Mouse (Mus musculus): ENCODE measurements at regions not wholly inside any gene's neighbourhood (a gene's known extent, or its start where the extent isn't known, plus 50 kb on each side); places are given as distances from the start of the nearest gene placed in this dataset.

GRCm38 (mm10) chr15:59138393-59139107 is 249.5 kb downstream of the Gm49356 start:
- no peak for DNase-seq (ENCODE audit: extremely low spot score)

GRCm38 (mm10) chr15:59141621-59142020 is 252.5 kb downstream of the Gm49356 start:
- no peak for DNase-seq (ENCODE audit: extremely low spot score)

- DNase-seq (ENCODE audit: extremely low spot score): no peak
Observed at GRCm38 (mm10) chr15:59142481-59142880, 253.4 kb downstream of the Gm49356 start.

GRCm38 (mm10) chr15:59143891-59144290 is 254.8 kb downstream of the Gm49356 start:
- DNase-seq (ENCODE audit: extremely low spot score): no peak

- no peak for DNase-seq (ENCODE audit: extremely low spot score)
Observed at GRCm38 (mm10) chr15:59145679-59146078, 256.6 kb downstream of the Gm49356 start.

- DNase-seq (ENCODE audit: extremely low spot score): no peak
Observed at GRCm38 (mm10) chr15:59146111-59146510, 257.0 kb downstream of the Gm49356 start.

- DNase-seq (ENCODE audit: extremely low spot score): peak; percentile 35
Observed at GRCm38 (mm10) chr15:59146586-59147085, 257.5 kb downstream of the Gm49356 start.

- DNase-seq (ENCODE audit: extremely low spot score): no peak
Observed at GRCm38 (mm10) chr15:59148531-59148930, 259.4 kb downstream of the Gm49356 start.

GRCm38 (mm10) chr15:59151506-59151905 is 262.4 kb downstream of the Gm49356 start:
- DNase-seq (ENCODE audit: extremely low spot score): no peak

- no peak for DNase-seq (ENCODE audit: extremely low spot score)
Observed at GRCm38 (mm10) chr15:59152786-59153388, 263.8 kb downstream of the Gm49356 start.

GRCm38 (mm10) chr15:59153416-59154250 is 264.5 kb downstream of the Gm49356 start:
- DNase-seq (ENCODE audit: extremely low spot score): no peak

- DNase-seq (ENCODE audit: extremely low spot score): peak; percentile 20
Observed at GRCm38 (mm10) chr15:59154407-59155288, 265.6 kb downstream of the Gm49356 start.

GRCm38 (mm10) chr15:59155289-59155623 is 266.2 kb downstream of the Gm49356 start:
- no peak for DNase-seq (ENCODE audit: extremely low spot score)

GRCm38 (mm10) chr15:59156328-59156727 is 267.2 kb downstream of the Gm49356 start:
- no peak for DNase-seq (ENCODE audit: extremely low spot score)

GRCm38 (mm10) chr15:59158760-59159159 is 269.7 kb downstream of the Gm49356 start:
- no peak for DNase-seq (ENCODE audit: extremely low spot score)

- no peak for DNase-seq (ENCODE audit: extremely low spot score)
Observed at GRCm38 (mm10) chr15:59160931-59161920, 272.1 kb downstream of the Gm49356 start.

- no peak for DNase-seq (ENCODE audit: extremely low spot score)
Observed at GRCm38 (mm10) chr15:59167937-59168659, 279.0 kb downstream of the Gm49356 start.

- no peak for DNase-seq (ENCODE audit: extremely low spot score)
Observed at GRCm38 (mm10) chr15:59168660-59169170, 279.6 kb downstream of the Gm49356 start.

GRCm38 (mm10) chr15:59169237-59169797 is 280.2 kb downstream of the Gm49356 start:
- no peak for DNase-seq (ENCODE audit: extremely low spot score)

Data from embryo, embryonic 9.5 days (tissue).